ENCODE assay signal across 30 mouse cellular contexts in genomic region chr17:90247071-90247849, GRCm38 (mm10).
DNase-seq lines count a peak whose midpoint lies in the region; ATAC-seq and TF ChIP-seq lines count a peak whose summit lies in the region.
"Had no signal": no experiment of that assay in that cellular context is flagged by ENCODE, and none has a peak within 500 bp of the region (broad histone marks: within the 10 kb centered on the region; RNA-seq: fewer than 3 reads in every experiment).

No protein-coding gene starts in this region.

- WGBS in forebrain, embryonic 11.5 days = 65% methylated on average over 7 of the region's 7 CpGs
- 82% methylated on average over 7 of the region's 7 CpGs for WGBS in forebrain, embryonic 10.5 days
- WGBS in midbrain, embryonic 13.5 days = 62% methylated on average over 7 of the region's 7 CpGs
- 63% methylated on average over 7 of the region's 7 CpGs for WGBS in midbrain, postnatal 0 days
- 43% methylated on average over 7 of the region's 7 CpGs for WGBS in forebrain, embryonic 12.5 days
- WGBS in forebrain, postnatal 0 days = 32% methylated on average over 7 of the region's 7 CpGs

- no peaks in the 10 kb centered on the region for H3K4me1 ChIP-seq in forebrain, embryonic 11.5 days (replicated peaks; ENCODE audit: control insufficient read depth, insufficient read depth, low read length)
- peaks cover 12% of the 10 kb centered on the region; the same call in 1 of the 2 replicates for H3K4me1 ChIP-seq in forebrain, embryonic 10.5 days
- peaks cover 24% of the 10 kb centered on the region for H3K4me1 ChIP-seq in midbrain, embryonic 13.5 days (replicated peaks)
- H3K4me1 ChIP-seq in midbrain, postnatal 0 days (ENCODE audit: insufficient read depth, low read length) = peaks cover 5% of the 10 kb centered on the region; the same call in 1 of the 2 replicates
- peaks cover 8% of the 10 kb centered on the region; the same call in 1 of the 2 replicates for H3K4me1 ChIP-seq in forebrain, embryonic 12.5 days
- 0 out of 2 replicates have a peak, but pooled peaks cover 7% of the 10 kb centered on the region for H3K4me1 ChIP-seq in forebrain, postnatal 0 days (ENCODE audit: insufficient read depth)
- H3K4me1 ChIP-seq: embryonic facial prominence, embryonic 12.5 days; heart, embryonic 13.5 days; liver, embryonic 12.5 days; megakaryocyte, embryonic 14.5 days; stomach, embryonic 15.5 days had no signal

- H3K9me3 ChIP-seq in forebrain, embryonic 11.5 days (ENCODE audit: control insufficient read depth, low read length) = no peaks in the 10 kb centered on the region
- H3K9me3 ChIP-seq in forebrain, embryonic 10.5 days = no peaks in the 10 kb centered on the region
- H3K9me3 ChIP-seq in midbrain, embryonic 13.5 days = no peaks in the 10 kb centered on the region
- no peaks in the 10 kb centered on the region for H3K9me3 ChIP-seq in midbrain, postnatal 0 days (ENCODE audit: low read length)
- H3K9me3 ChIP-seq in forebrain, embryonic 12.5 days = no peaks in the 10 kb centered on the region
- no peaks in the 10 kb centered on the region for H3K9me3 ChIP-seq in forebrain, postnatal 0 days (ENCODE audit: low read length)
- H3K9me3 ChIP-seq: embryonic facial prominence, embryonic 12.5 days; heart, embryonic 13.5 days; liver, embryonic 12.5 days; stomach, embryonic 15.5 days had no signal

- H3K27ac ChIP-seq in forebrain, embryonic 11.5 days (ENCODE audit: low read depth, low read length) = no peak overlapping the region
- H3K27ac ChIP-seq in forebrain, embryonic 10.5 days = no peak overlapping the region
- H3K27ac ChIP-seq in midbrain, embryonic 13.5 days = 0 out of 2 replicates have a peak overlapping the region, but pooled peaks have one; percentile 3
- no peak overlapping the region for H3K27ac ChIP-seq in midbrain, postnatal 0 days (ENCODE audit: low read depth, low read length)
- H3K27ac ChIP-seq in forebrain, embryonic 12.5 days = peak overlapping the region; percentile 36; the same call in 1 of the 2 replicates
- peak overlapping the region; percentile 35; the same call in 1 of the 2 replicates for H3K27ac ChIP-seq in forebrain, postnatal 0 days (ENCODE audit: low read depth, low read length)
- H3K27ac ChIP-seq: embryonic facial prominence, embryonic 12.5 days; heart, adult 2 months; heart, embryonic 13.5 days; liver, embryonic 12.5 days; stomach, embryonic 15.5 days had no signal

- peak; percentile 63; the same call in 1 of the 2 replicates for ATAC-seq in forebrain, embryonic 11.5 days (replicated peaks; ENCODE audit: low FRiP score)
- no peak; the same call in 1 of the 2 replicates for ATAC-seq in midbrain, embryonic 13.5 days
- no peak for ATAC-seq in midbrain, postnatal 0 days (ENCODE audit: low FRiP score)
- ATAC-seq in forebrain, embryonic 12.5 days (ENCODE audit: low FRiP score) = peak; percentile 54; the same call in 1 of the 2 replicates
- ATAC-seq in forebrain, postnatal 0 days = no peak
- ATAC-seq: activated CD4-positive, CD25-positive, alpha-beta regulatory T cell, adult 4 months; intestine, embryonic 16.5 days; liver, embryonic 12.5 days; liver, postnatal 0 days had no signal

- TF ChIP-seq CTCF in midbrain, postnatal 0 days (IDR thresholded peaks at IDR 0.05) = no peak
- no peak for TF ChIP-seq CTCF in forebrain, postnatal 0 days (IDR thresholded peaks at IDR 0.05; ENCODE audit: low read depth)

- no peak overlapping the region for H3K9ac ChIP-seq in forebrain, embryonic 11.5 days (ENCODE audit: low read length)
- no peak overlapping the region for H3K9ac ChIP-seq in midbrain, embryonic 13.5 days (replicated peaks)
- no peak overlapping the region for H3K9ac ChIP-seq in midbrain, postnatal 0 days (replicated peaks; ENCODE audit: low read length, poor library complexity, severe bottlenecking)
- no peak overlapping the region for H3K9ac ChIP-seq in forebrain, embryonic 12.5 days
- H3K9ac ChIP-seq in forebrain, postnatal 0 days = no peak overlapping the region
- H3K9ac ChIP-seq: embryonic facial prominence, embryonic 12.5 days; heart, embryonic 13.5 days; liver, embryonic 12.5 days; liver, postnatal 0 days; stomach, embryonic 15.5 days had no signal

- H3K4me2 ChIP-seq in forebrain, embryonic 11.5 days (ENCODE audit: low read depth, low read length, severe bottlenecking) = no peak overlapping the region
- no peak overlapping the region for H3K4me2 ChIP-seq in midbrain, embryonic 13.5 days (replicated peaks)
- no peak overlapping the region for H3K4me2 ChIP-seq in midbrain, postnatal 0 days (ENCODE audit: low read depth, low read length, poor library complexity, severe bottlenecking)
- H3K4me2 ChIP-seq in forebrain, embryonic 12.5 days = no peak overlapping the region
- no peak overlapping the region for H3K4me2 ChIP-seq in forebrain, postnatal 0 days (ENCODE audit: low read depth)
- H3K4me2 ChIP-seq: embryonic facial prominence, embryonic 12.5 days; heart, embryonic 13.5 days; liver, embryonic 12.5 days; stomach, embryonic 15.5 days had no signal

- no peak overlapping the region for H3K4me3 ChIP-seq in forebrain, embryonic 11.5 days (ENCODE audit: low read depth, low read length)
- H3K4me3 ChIP-seq in forebrain, embryonic 10.5 days = no peak overlapping the region
- H3K4me3 ChIP-seq in midbrain, embryonic 13.5 days (replicated peaks) = no peak overlapping the region
- H3K4me3 ChIP-seq in midbrain, postnatal 0 days (ENCODE audit: low read depth, low read length) = no peak overlapping the region
- no peak overlapping the region for H3K4me3 ChIP-seq in forebrain, embryonic 12.5 days (replicated peaks)
- H3K4me3 ChIP-seq in forebrain, postnatal 0 days (ENCODE audit: low read depth, low read length) = no peak overlapping the region
- H3K4me3 ChIP-seq: embryonic facial prominence, embryonic 12.5 days; heart, adult 2 months; heart, embryonic 13.5 days; liver, embryonic 12.5 days; megakaryocyte, embryonic 14.5 days; stomach, embryonic 15.5 days had no signal

- no peak for DNase-seq in forebrain, embryonic 11.5 days (ENCODE audit: low spot score)
- DNase-seq in forebrain, embryonic 10.5 days (ENCODE audit: extremely low spot score, low spot score) = no peak
- DNase-seq in midbrain, postnatal 0 days (ENCODE audit: low spot score) = no peak
- peak; percentile 26 for DNase-seq in forebrain, postnatal 0 days
- DNase-seq in heart, adult 9 months (ENCODE audit: low spot score in 2 of 2) = no peak
- no peak for DNase-seq in adrenal gland, postnatal 25 days
- DNase-seq: adrenal gland, adult 2 months; cerebellum, adult 11 months; cerebellum, adult 9-10 months; cerebellum, postnatal 36 days; embryo, embryonic 11 days; heart, adult 2 months; heart, postnatal 10 days; kidney, adult 8-10 months; kidney, postnatal 14 days; left cerebral cortex, postnatal 4 days; liver, postnatal 0 days; lung, postnatal 4 days; right cerebral cortex, postnatal 25 days; thymus, postnatal 14 days had no signal

- no peaks in the 10 kb centered on the region for H3K36me3 ChIP-seq in forebrain, embryonic 11.5 days (ENCODE audit: control insufficient read depth, insufficient read depth, low read length)
- H3K36me3 ChIP-seq in forebrain, embryonic 10.5 days (replicated peaks) = no peaks in the 10 kb centered on the region
- no peaks in the 10 kb centered on the region for H3K36me3 ChIP-seq in midbrain, embryonic 13.5 days
- H3K36me3 ChIP-seq in midbrain, postnatal 0 days (ENCODE audit: insufficient read depth, low read length) = no peaks in the 10 kb centered on the region
- no peaks in the 10 kb centered on the region for H3K36me3 ChIP-seq in forebrain, embryonic 12.5 days (replicated peaks)
- no peaks in the 10 kb centered on the region for H3K36me3 ChIP-seq in forebrain, postnatal 0 days (ENCODE audit: insufficient read depth)
- H3K36me3 ChIP-seq: embryonic facial prominence, embryonic 12.5 days; heart, embryonic 13.5 days; liver, embryonic 12.5 days; stomach, embryonic 15.5 days had no signal

- H3K27me3 ChIP-seq in forebrain, embryonic 11.5 days (ENCODE audit: control insufficient read depth, insufficient read depth, low read length) = no peaks in the 10 kb centered on the region
- H3K27me3 ChIP-seq in forebrain, embryonic 10.5 days (ENCODE audit: poor library complexity, severe bottlenecking) = no peaks in the 10 kb centered on the region
- H3K27me3 ChIP-seq in midbrain, embryonic 13.5 days = no peaks in the 10 kb centered on the region
- no peaks in the 10 kb centered on the region for H3K27me3 ChIP-seq in midbrain, postnatal 0 days (ENCODE audit: insufficient read depth, low read length)
- H3K27me3 ChIP-seq in forebrain, embryonic 12.5 days = no peaks in the 10 kb centered on the region
- no peaks in the 10 kb centered on the region for H3K27me3 ChIP-seq in forebrain, postnatal 0 days (ENCODE audit: insufficient read depth, low read length)
- H3K27me3 ChIP-seq: CH12.LX; embryonic facial prominence, embryonic 12.5 days; heart, embryonic 13.5 days; liver, embryonic 12.5 days; megakaryocyte, embryonic 14.5 days; stomach, embryonic 15.5 days had no signal

Comparison
In these comparisons a context has a peak if more than half of its experiments do, and no peak if none do; other contexts are left out.
1. ATAC-seq: peak in forebrain, embryonic 11.5 days (single experiment) and forebrain, embryonic 12.5 days (single experiment); none in midbrain, embryonic 13.5 days (single experiment), midbrain, postnatal 0 days (single experiment) and forebrain, postnatal 0 days (single experiment).
2. H3K27ac ChIP-seq: peak in midbrain, embryonic 13.5 days (single experiment), forebrain, embryonic 12.5 days (single experiment) and forebrain, postnatal 0 days (single experiment); none in forebrain, embryonic 11.5 days (single experiment), forebrain, embryonic 10.5 days (single experiment) and midbrain, postnatal 0 days (single experiment).